Mouse (Mus musculus) cerebellum, adult 18-20 months (tissue): ENCODE measurements around the gene Zfp148.
"Not testable (repeated sequence)": the region's sequence is repeated elsewhere in the genome, so short reads cannot be mapped to it uniquely, and the experiment has no call there.

Experiments used
- DNase-seq, 2 experiments: peaks; one replicate each; pipeline ENCODE4 v3.0.0; 2021

Gene Zfp148

DNA sequence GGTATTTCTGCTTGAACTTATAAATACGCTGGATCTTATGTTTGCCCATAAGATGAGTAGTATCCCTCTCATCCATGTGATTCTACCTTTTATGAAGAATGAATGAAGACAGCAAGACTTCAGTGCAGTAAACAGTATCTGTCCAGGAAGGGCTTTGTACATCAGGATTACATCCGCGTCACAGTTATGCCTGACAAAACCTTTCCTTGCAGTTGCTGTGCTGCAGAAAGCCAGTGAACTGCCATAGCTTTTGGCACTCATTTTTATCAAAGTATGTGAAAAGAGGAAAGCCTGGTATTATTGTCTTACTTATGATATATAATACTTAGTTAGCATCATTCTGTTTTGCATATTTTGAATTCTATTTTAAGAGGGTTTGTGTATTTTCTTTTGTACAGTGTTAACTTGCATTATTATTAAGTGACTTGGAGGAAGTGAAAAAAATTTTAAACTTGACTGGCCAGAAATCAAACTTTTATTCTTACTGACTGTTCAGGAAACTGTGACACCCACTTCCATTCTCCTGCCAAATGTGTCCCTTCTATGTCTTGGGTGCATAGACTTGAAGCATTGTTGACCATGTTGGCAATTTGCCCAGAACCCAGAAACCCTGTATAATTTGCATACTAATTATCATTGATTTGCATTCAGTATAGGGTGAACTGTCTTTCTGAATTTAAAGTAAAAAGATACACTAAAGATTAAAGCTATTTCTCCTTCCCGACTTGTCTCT is 84.0 kb downstream of the Zfp148 start:
- DNase-seq, result no peak

DNA sequence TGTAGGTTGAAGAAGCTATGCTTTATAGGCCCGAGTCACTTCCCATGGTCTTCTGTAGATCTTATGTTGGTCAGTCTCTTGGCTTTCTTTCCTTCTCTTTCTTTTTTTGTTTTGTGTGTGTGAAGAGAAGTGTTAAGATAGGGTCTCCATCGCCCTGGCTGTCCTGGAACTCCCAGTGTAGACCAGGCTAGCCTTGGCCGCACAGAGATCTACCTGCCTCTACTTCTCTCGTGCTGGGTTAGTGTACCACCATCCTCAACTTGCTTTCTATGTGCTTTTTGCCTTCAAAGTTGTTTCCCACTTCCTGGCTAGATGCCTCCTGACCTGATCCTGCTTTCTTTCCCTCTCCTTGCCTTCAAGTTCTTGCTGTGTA is 84.6 kb downstream of the Zfp148 start:
- DNase-seq, result no peak

DNA sequence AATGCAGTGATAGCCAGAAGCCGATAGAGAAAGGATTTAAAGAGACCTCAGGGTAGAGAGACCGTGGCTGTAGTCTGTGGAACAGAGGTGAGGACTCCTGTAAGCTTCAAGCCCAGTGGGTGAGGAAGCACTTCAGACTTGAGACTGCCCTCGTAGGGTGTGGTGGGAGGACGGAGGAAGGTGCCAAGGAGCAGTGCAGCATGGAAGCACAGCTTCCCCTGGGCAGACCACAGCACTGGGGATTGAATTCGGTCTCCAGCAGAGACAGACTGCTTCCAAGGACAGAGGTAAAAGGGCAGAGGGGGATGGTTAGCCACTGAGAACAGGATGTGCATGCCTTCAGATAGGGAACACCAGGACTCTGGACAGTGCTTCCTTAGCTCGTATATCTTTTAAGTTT is 86.8 kb downstream of the Zfp148 start:
- DNase-seq, result no peak

DNA sequence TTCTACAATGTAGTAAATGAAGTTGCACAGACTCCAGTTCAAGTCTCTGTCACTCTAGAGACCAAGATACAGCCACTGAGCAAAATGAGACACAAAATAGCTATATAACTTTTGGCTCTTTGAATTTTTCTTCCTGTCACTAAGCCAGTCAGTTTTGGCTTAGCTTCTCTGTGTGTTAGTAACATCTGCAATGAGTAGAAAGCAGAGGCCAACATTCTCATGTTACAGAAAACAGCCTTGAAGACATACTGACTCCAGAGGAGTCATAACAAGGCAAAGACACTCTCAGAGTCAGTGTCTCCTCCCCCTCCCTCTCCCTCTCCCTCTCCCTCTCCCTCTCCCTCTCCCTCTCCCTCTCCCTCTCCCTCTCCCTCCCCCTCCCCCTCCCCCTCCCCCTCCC is 89.3 kb downstream of the Zfp148 start:
- no peak for DNase-seq

DNA sequence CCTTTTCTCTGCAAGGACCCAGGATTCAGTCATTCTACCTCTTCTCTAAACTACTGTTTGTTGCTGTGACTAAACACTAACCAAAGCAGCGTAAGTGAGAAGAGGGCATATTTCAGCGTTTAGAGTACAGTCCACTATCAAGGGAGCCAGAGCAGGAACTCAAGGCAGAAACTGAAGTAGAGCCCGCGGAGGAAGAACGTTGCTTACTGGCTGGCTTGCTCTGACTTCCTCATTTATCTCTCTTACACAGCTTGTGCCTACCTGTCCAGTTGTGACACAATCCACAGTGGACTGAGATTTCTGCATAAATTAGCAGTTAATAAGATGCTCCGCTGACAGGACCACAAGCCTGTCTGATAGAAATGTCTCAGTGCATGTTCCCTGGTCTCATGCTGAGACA is 93.7 kb downstream of the Zfp148 start:
- no peak for DNase-seq

DNA sequence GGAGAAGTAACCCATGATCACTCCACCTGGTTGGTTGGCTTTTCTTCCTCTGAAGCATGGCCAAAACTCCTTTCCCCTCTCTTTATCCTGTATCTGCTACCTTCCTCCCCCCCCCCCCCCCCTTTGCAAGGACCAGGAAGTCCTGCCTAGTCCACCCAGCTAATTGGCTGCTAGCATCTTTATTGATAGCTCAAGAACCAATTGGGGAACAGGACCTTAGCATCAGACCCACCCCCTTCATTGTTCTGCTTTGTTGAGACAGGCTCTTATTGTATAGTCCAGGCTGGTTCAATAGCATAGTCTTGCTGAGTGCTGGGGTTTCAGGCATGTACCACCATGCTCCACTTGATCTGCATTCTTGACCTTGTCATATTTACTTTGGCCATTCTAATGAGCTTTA is 99.3 kb downstream of the Zfp148 start:
- no peak for DNase-seq

DNA sequence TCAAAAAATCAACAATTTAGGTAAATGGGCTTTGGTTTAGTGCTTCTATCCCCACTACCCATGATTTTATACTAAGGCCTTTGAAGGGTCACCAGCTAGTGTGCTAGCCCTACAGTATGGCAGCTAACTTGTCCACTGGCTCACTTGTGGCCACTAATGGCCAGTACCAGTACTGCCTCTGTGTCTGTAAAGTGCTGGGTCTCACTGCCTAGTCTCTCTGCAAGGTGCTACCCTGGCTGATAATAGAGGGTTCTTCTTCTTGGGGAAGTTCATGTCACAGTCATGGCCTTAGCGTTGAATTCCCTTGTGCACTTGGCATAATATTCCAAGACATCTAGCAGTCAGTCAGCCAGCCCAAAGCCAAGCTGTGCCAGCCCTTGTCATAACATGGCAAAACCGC is 100.5 kb downstream of the Zfp148 start:
- peak; percentile 30 to 32 for DNase-seq

DNA sequence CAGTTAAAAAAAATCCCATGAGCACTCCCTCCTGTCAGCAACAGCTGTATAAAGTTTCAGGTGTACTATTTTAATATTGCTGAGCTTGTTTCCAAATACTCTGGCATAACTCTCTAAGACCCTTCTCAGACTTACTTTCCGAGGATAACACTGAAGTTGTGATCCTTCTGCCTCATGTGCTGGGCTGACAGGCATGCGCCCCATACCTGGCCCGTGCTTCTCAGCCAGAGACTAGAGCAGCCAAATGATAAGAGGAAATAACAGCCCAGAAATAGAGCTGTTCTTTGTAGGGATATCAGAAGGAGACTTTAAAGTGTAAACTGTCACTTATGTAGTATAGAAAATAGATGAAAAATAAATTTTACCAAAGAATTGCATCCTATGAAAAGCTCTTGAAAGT is 101.7 kb downstream of the Zfp148 start:
- DNase-seq, result no peak

DNA sequence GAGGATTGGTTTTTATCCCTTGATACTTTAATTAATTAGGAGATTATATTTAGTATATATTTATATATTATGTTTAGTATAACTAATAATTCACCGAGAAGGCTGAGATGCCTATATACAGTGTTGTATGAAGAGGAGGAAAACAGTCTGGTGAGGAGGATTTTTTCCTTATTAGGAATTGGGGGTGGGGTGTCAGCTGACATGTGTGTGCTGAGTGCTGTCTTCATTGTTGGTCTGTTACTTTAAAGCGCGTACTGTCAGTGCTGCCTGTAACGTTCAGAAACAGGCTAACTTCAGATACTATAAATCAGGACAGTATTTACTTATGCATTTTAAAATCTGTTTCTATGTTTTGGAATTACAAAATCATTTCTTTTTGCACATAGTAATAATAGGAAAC is 107.1 kb downstream of the Zfp148 start:
- DNase-seq, result no peak

DNA sequence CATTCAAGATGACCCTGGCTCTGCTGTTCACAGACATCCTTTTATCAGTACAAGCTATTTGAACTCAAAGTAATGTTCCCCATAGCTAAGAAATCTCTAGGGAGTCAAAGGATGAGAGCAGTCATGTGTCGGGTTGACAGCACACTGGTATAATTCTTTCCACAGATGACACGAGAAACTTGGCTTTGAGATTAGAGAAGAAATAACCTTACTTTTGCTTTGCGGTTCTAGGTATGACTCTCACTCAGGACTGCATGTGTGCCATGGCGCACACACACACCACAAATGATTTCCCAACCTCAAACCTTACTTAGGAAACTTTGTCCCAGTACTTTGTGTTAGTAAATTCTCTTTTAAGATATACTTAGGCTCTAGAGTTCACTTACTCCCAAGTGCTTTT is 113.7 kb downstream of the Zfp148 start:
- no peak for DNase-seq

DNA sequence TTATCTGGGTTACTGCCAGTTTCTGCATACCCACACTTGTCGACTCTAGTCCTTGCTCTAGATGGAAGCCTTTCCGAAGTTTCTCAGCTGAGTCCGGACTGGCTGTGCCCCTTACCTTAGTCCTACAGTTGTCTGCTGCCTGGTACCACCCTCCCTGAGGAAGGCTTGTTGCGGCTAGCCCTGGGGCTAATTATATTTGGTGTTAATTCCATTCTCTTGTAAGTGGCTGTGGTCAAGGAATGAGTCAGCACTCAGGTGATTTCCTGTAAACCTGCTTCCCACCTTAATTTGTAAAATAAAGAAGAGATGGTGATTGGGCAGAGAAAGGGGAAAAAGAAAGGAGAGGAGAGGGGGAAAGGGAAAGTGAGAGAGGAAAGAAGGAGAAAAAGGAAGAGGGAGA is 127.4 kb downstream of the Zfp148 start:
- no peak for DNase-seq

DNA sequence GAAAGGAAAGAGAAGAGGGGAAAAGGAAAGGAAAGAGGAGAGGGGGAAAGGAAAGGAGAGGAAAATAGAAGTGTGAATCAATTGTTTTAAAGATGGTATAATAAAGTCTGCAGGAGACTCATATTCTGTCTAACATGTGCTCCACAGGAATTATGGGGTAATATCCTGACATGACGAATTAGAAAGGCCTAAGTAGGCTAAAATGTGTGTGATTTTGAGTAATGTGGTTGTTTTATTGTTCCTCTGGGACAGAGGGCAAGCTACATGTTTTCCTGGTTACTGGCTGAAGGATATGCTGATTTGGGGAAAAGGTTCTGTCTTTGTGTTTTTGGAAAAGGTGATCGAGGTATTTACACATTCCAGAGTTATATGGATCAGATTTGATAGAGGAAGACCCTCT is 128.6 kb downstream of the Zfp148 start:
- DNase-seq, result not testable (repeated sequence)

DNA sequence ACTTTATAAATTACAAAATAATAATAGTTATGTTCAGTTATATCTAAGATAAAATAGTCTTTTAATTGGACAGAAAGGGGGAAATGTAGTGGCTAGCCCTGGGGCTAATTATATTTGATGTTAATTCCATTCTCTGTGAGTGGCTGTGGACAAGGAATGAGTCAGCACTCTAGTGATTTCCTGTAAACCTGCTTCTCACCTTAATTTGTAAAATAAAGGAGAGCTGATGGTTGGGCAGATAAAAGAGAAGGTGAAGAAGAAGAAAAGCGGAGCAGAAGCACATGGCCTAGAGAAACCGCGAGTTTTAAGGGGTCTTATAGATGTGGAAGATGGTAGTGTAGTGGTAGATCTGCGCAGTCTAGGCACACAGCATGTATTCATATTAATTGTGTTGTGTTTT is 130.2 kb downstream of the Zfp148 start:
- not testable (repeated sequence) for DNase-seq

DNA sequence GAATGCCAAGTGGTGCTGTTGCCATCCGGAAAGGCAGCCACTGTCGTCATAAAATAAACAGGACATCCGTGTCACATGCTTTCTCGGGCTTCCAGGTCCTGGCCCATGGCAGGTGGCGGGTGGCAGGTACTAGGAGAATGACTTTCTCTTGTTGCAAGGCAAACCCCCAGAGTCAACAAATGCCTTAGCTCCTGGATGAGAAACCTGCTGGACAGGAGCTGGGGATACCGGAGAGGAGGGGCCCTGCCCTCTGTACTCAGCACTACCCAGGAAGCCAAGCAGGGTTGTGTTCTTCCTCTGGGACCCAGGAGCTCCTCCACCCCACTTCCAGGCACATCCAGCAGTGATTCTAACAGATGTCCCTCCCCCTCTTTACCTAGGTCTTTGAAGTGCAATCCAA is 131.9 kb downstream of the Zfp148 start:
- DNase-seq, result no peak

DNA sequence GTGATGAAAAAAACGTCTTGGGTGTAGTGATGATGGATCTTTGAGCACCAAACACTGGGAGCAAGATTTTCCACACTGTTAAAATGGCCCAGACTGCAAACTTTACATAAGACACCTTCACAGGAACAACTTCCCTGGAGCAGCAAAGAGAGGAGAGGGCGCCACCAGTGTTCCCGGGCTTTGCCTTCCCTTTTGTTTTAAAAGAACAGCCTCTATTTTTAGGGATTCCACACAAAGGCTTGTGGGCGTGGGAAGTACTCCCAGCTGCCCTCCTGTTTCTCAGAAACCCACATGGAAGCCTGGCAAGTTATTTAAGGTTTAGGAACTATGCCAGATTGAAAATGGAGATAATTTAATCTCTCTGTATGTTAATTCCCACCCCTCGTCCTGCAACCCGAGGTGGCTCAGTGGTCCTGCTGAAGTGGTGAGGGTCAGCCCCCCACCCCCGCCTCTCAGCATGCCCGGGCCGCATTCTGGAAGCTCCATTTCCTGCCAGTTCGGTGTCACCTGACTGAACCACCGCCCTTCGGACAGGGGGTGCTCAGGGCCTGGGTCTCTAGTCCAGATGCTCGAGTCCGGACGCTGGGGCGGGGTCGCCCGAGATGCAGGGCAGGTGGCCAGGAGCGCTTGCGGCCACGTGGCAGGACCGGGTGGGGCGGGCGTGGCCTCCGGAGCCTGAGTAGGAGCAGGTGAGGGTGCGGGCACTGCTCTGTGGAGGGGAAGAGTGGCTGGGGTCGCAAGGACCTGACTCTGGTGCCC is 136.3 kb downstream of the Zfp148 start, which contains the start of gene Slc12a8:
TSS of gene Slc12a8 (plus strand) at position 522 of the 759 bp plus-strand sequence.
- peak; percentile 37 to 49 for DNase-seq

DNA sequence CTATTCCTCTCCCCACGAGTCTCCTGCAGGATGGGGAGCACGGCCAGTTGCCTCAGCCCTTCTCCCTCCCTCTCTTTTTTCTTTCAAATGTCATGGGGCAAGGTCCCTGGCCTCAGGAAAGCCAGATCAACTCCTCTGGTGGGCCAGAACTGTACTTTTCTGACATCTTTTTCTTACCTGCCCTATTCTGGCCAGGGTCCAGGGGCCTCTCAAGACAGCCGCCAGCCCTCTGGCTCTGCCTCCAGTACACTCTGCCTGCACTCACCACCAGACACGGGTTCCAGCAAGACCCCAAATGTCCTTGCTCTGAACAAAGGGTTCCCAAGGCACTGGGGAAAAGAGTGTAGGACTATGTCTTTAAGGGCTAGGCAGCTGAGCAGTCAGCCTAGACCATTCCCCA is 137.0 kb downstream of the Zfp148 start:
- DNase-seq, result peak; percentile 26 to 40

DNA sequence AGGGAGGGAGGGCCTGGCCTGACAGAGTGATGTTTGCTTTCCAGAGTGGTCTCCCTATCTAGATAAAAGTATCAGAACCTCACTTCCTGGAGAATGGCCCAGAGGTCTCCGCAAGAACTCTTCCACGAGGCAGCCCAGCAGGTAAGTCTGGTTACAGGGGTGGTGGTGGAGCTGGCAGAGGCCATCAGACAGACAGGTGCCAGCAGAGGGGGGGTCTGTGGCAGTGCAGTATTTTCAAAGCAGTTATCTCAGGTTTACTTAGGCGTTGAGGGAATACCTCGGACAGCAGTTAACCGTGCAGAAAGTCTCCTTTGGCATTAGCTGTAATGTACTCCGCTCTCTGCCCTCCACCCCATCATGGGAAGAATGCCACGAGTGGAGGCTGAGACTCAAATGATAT is 137.6 kb downstream of the Zfp148 start:
- DNase-seq, result no peak

DNA sequence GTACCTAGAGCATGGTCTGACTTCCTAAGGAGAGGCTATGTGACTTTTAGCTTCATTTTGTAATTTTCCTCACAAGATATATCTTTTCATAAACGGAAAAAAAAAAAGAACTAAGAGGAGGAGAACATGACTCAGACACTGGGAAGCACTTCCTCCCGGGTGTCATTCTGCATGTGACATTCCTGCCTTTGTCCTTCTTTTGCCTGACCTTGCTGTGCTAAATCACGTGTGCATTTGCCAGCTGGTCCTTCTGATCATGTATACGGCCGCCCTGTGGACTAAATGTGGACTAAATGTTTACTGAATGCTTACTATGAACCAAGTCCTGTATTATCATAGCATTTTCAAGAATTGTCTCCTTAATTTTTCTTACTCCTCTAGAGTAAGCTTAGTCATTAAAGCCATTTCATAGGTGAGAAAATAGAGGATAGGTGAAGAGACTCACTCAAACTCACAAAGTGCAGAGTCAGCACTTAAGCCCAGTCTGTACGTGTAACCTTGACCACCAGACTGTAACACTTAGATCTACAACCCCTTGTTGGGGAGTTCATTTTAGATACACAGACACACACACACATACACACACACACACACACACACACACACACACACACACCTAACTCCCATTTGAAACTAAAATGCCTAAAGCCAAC is 139.4 kb downstream of the Zfp148 start:
- DNase-seq, result peak in 1 of 2 experiments; percentile 13

DNA sequence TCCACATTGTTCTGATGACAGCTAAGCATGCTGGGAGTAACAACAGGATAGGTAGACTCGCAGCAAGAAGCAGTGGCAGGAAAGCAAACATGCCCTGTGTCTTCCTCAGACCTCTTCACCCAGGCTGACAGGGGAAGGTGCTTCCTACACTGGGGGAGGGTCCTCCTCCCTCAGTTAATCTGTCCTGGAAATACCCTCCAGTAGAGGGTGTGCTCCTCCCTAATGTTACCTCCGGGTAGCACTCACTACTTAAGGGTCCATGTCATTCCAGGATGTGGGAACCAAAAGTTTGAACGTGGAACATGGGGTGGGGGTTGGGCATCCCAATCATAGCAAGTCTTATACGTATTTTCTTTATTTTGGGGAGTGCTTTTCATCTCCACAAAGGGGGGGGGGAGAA is 141.9 kb downstream of the Zfp148 start:
- DNase-seq, result no peak

DNA sequence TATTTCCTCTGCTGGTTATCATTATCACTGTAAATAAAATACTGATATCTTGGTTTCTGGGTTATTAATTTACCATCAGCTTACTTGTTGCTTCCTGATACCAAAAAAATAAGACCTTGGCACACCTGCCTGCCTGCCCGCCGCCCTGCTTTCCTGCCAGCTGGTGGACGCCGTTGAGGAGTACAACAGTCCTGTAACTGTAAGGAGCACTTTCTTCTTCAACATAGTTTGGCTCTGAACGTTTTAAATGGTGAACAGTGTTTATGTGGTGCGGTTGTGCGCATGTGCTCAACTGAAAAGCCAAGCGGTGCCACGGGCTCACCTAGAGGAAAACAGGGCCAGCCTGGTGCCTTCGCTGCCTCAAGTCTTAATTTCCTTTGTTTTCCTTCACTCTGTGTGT is 142.9 kb downstream of the Zfp148 start:
- DNase-seq, result no peak

DNA sequence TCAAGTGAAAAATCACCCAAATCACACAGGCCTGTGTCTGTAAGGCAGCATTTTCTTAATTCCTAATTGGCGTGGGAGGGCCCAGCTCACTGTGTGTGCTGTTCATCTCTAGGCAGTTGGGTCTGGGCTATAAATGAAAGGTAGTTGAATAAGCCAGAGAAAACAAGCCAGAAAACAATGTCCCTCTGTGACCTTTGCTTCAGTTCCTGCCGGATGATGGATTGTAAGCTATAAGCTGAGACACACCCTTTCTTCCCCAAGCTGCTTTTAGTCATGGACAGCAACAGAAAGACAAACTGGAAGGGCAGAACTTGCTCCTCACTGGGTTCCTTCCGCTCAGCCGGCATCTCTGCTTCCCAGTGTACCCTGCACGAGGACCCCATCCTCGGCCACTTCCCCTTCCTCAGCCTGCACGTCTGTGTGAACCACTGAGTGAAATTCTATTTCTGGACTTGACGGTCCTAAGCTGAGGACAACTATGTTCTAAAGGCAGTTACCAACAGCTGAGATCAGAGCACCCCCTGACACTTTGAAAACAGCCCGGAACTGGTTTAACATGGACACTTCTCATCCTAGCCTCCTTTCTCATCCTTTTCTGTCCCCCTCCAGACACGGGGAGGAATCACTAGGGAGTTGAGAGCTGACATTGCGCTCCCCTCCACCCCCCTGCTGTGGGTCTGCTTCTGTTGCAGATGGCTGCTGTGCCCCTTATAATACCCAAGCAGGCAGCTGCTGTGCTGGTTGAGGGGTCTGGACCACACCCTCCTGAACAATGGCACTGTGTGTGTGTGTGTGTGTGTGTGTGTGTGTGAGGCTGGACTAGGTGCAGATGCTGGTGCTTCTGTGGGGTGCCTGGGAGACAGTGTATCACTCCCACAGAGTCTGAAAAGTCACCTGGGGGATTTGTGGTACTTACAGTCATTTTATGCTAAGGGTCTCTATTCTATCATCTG is 149.1 kb downstream of the Zfp148 start:
- no peak for DNase-seq

DNA sequence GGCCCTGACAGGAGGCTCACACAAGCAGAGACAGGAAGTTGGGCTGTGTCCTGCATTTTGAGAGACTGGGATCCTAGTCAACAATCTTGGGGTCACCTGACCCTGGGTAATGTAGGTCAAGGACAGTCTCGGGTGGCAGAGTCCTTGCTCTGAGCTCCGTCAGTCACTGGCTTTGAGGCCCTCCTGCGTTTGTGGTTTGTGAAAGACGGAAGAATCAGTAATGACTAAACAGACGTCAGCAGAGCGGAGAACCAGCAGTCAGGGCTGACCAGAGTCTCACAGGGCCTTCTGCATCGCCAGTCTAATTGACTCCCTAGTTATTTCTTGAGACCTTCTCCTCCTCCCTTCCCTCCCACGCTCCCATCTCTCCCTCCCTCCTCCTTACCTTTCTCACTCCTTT is 150.5 kb downstream of the Zfp148 start:
- DNase-seq, result no peak

DNA sequence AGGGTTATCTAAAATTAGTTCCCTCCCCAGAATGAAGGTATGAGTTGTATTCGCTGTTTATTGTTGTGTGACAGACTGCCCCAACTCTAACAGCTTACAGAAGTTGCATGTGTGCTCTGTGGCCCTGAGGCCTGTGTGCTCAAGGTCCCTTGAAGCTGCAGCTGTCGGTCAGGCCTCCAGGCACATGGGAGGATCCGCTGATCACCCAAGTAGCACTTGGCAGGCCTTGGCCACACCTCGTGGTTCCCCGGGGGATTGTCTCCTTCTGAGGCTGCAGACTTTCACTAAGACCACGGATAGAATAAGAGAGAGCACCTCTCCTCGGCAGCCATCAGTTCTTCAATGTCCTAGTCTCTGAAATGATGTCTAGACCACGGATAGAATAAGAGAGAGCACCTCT is 155.8 kb downstream of the Zfp148 start:
- no peak for DNase-seq
